Mouse (Mus musculus) hindbrain, postnatal 0 days (tissue): ENCODE data around the gene Ush2a. TPM values are rescaled to one million over a fixed set of nuclear protein-coding genes. Genes with fewer than 3 reads are reported as not detected.

ENCODE experiments used
- ATAC-seq: fragments of 200-750 bp; cut with Nextera tagmentation; 2 replicates; pipeline ENCODE4 v1.8.0; 2017; ENCODE audit warnings: mild to moderate bottlenecking, moderate TSS enrichment, moderate library complexity
- DNase-seq: peaks from one replicate; pipeline ENCODE4 v3.0.0-alpha.2; 2015; ENCODE audit warnings: low spot score
- H3K27ac ChIP-seq: fragments of 300-500 bp; sonication (generic); 2 replicates; pipeline ENCODE4 v1.5.1; 2014; ENCODE audit warnings: mild to moderate bottlenecking
- H3K27me3 ChIP-seq: fragments of 300-500 bp; sonication (generic); 2 replicates; pipeline ENCODE4 v1.6.1; 2014; ENCODE audit warnings: low read length, mixed read lengths; ENCODE audit not compliant: insufficient read depth
- H3K36me3 ChIP-seq: fragments of 300-500 bp; sonication (generic); 2 replicates; pipeline ENCODE4 v1.6.1; 2014; ENCODE audit warnings: low read length, mixed read lengths; ENCODE audit not compliant: insufficient read depth
- H3K4me1 ChIP-seq: fragments of 300-500 bp; sonication (generic); 2 replicates; pipeline ENCODE4 v1.6.1; 2014; ENCODE audit warnings: antibody characterized with exemption, low read length, mixed read lengths; ENCODE audit not compliant: insufficient read depth
- H3K4me2 ChIP-seq: fragments of 300-500 bp; sonication (generic); 2 replicates; pipeline ENCODE4 v1.6.1; 2014; ENCODE audit warnings: low read depth, mild to moderate bottlenecking, low read length, moderate library complexity, mixed read lengths
- H3K4me3 ChIP-seq: fragments of 300-500 bp; sonication (generic); 2 replicates; pipeline ENCODE4 v1.5.1; 2014; ENCODE audit warnings: low read length
- H3K9ac ChIP-seq: fragments of 300-500 bp; sonication (generic); replicated peaks from 2 replicates; pipeline ENCODE4 v1.6.1; 2014; ENCODE audit warnings: mild to moderate bottlenecking, low read length, moderate library complexity, mixed read lengths
- H3K9me3 ChIP-seq: fragments of 300-500 bp; sonication (generic); 2 replicates; pipeline ENCODE4 v1.6.1; 2016; ENCODE audit warnings: low read length, mixed read lengths
- CTCF ChIP-seq: IDR thresholded peaks from 2 replicates; pipeline ENCODE4 v1.5.1; 2016; ENCODE audit warnings: antibody characterized with exemption, control low read depth, low read depth
- WGBS: fragments of 180-500 bp; shearing (Covaris S2); extraction: QIAGEN DNeasy Blood & Tissue Kit; methylation state at CpG from one replicate; pipeline ENCODE4 v1.1.7; 2014; 5-methylcytosine and 5-hydroxymethylcytosine counted together
- polyA plus RNA-seq: library from polyadenylated mRNA; unstranded; fragments of >200 nt; fragmentation: Nextera tagmentation; extraction: Ambion mirVana; gene quantifications from 2 replicates; pipeline ENCODE4 v1.2.1, GENCODE M21; 2015
- total RNA-seq: library from RNA; depleted of rRNA; stranded (reverse); fragments of >200 nt; gene quantifications from 2 replicates; pipeline ENCODE4 v1.2.3, GENCODE M21; 2014

The Ush2a gene
- total and polyA plus RNA-seq, 2 experiments from 2014 or later = 0.44 to 1.5 TPM

- DNase-seq (no peak), ATAC-seq (no peak)
- Histone ChIP-seq H3K4me3 (no peak overlapping the region), H3K4me1 (no peaks in the 10 kb centered on the region), H3K27me3 (no peaks in the 10 kb centered on the region), H3K4me2 (no peak overlapping the region), H3K9ac (no peak overlapping the region), H3K36me3 (no peaks in the 10 kb centered on the region), H3K27ac (no peak overlapping the region), H3K9me3 (no peaks in the 10 kb centered on the region)
- no peak for TF ChIP-seq CTCF
Observed at GRCm38 (mm10) chr1:188606450-188606849, 344.6 kb downstream of the Ush2a start.

GRCm38 (mm10) chr1:188616547-188616946 is 354.7 kb downstream of the Ush2a start:
- no peak overlapping the region for H3K4me2 ChIP-seq
- ATAC-seq = no peak
- H3K27me3 ChIP-seq = no peaks in the 10 kb centered on the region
- 61% methylated on average over 5 of the region's 5 CpGs for WGBS
- no peak overlapping the region for H3K9ac ChIP-seq
- H3K36me3 ChIP-seq = no peaks in the 10 kb centered on the region
- no peaks in the 10 kb centered on the region for H3K4me1 ChIP-seq
- H3K9me3 ChIP-seq = no peaks in the 10 kb centered on the region
- DNase-seq = peak; percentile 41
- TF ChIP-seq CTCF = no peak
- H3K27ac ChIP-seq = no peak overlapping the region
- no peak overlapping the region for H3K4me3 ChIP-seq

GRCm38 (mm10) chr1:188633736-188634135 is 371.9 kb downstream of the Ush2a start:
- peak; percentile 87 for TF ChIP-seq CTCF
- Histone ChIP-seq H3K36me3 (no peaks in the 10 kb centered on the region), H3K4me3 (no peak overlapping the region), H3K9me3 (no peaks in the 10 kb centered on the region), H3K9ac (no peak overlapping the region), H3K4me1 (no peaks in the 10 kb centered on the region), H3K4me2 (no peak overlapping the region), H3K27ac (no peak overlapping the region), H3K27me3 (no peaks in the 10 kb centered on the region)
- ATAC-seq = peak; percentile 77; the same call in 1 of the 2 replicates
- 41% methylated on average over 4 of the region's 4 CpGs for WGBS
- DNase-seq = peak; percentile 80

- Histone ChIP-seq H3K4me2 (no peak overlapping the region), H3K9me3 (no peaks in the 10 kb centered on the region), H3K4me3 (no peak overlapping the region), H3K27ac (no peak overlapping the region), H3K27me3 (no peaks in the 10 kb centered on the region), H3K4me1 (no peaks in the 10 kb centered on the region), H3K9ac (no peak overlapping the region), H3K36me3 (no peaks in the 10 kb centered on the region)
- DNase-seq (no peak), ATAC-seq (no peak)
- no peak for TF ChIP-seq CTCF
Observed at GRCm38 (mm10) chr1:188639666-188640065, 377.8 kb downstream of the Ush2a start.

- Histone ChIP-seq H3K4me1 (no peaks in the 10 kb centered on the region), H3K4me2 (no peak overlapping the region), H3K9ac (no peak overlapping the region), H3K36me3 (no peaks in the 10 kb centered on the region), H3K4me3 (no peak overlapping the region), H3K27ac (no peak overlapping the region), H3K27me3 (no peaks in the 10 kb centered on the region), H3K9me3 (no peaks in the 10 kb centered on the region)
- ATAC-seq = no peak
- DNase-seq = no peak
- WGBS = 91% methylated on average over 3 of the region's 3 CpGs
- TF ChIP-seq CTCF = no peak
Observed at GRCm38 (mm10) chr1:188643156-188643555, 381.3 kb downstream of the Ush2a start.

GRCm38 (mm10) chr1:188653001-188653400 is 391.2 kb downstream of the Ush2a start:
- Histone ChIP-seq H3K27ac (no peak overlapping the region), H3K27me3 (no peaks in the 10 kb centered on the region), H3K4me2 (no peak overlapping the region), H3K4me1 (no peaks in the 10 kb centered on the region), H3K9me3 (no peaks in the 10 kb centered on the region), H3K4me3 (no peak overlapping the region), H3K9ac (no peak overlapping the region), H3K36me3 (no peaks in the 10 kb centered on the region)
- no peak for ATAC-seq
- no peak for DNase-seq
- no peak for TF ChIP-seq CTCF
- WGBS = 85% methylated on average over 3 of the region's 3 CpGs

GRCm38 (mm10) chr1:188656121-188656520 is 394.3 kb downstream of the Ush2a start:
- 58% methylated on average over 12 of the region's 12 CpGs for WGBS
- Histone ChIP-seq H3K4me1 (0 out of 2 replicates have a peak, but pooled peaks cover 6% of the 10 kb centered on the region), H3K9me3 (no peaks in the 10 kb centered on the region), H3K36me3 (no peaks in the 10 kb centered on the region), H3K27ac (no peak overlapping the region), H3K4me2 (no peak overlapping the region), H3K27me3 (no peaks in the 10 kb centered on the region), H3K9ac (no peak overlapping the region), H3K4me3 (no peak overlapping the region)
- ATAC-seq = no peak
- no peak for DNase-seq
- TF ChIP-seq CTCF = no peak
